Mouse (Mus musculus): ENCODE results near the gene Cerk.

DNA sequence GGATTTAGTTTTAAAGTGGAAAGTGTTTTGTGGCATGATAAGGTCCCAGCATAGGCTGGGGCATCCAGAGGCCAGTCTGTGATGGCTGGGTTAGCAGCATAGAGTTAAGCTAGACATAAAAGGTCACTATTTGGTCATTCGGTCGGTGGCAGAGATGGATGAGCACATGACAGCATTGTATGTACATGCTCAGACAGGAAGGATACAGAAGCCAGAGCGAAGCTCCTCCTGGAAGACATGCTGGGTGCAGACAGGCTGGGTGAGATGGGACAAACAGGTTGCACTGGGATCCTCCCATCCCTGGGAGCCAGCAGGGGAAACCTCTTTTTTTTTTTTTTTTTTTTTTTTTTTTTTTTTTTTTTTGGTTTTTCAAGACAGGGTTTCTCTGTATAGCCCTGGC, 6.0 kb upstream of the Cerk start:
- no peak for TF ChIP-seq CTCF (IDR thresholded peaks at IDR 0.05; ENCODE audit: insufficient read depth, low read depth, low read length)
- no peak for TF ChIP-seq POLR2A (IDR thresholded peaks at IDR 0.05; ENCODE audit: insufficient read depth, low read depth, low read length)
